Mouse (Mus musculus) limb, embryonic 15.5 days (tissue): ENCODE measurements around the gene Npas2. TPM values are rescaled to one million over a fixed set of nuclear protein-coding genes. Genes with fewer than 3 reads are reported as not detected.

Experiments used
- ATAC-seq: fragments of 200-750 bp; cut with Nextera tagmentation; 2 replicates; pipeline ENCODE4 v1.8.0; 2017; ENCODE audit warnings: low read depth, moderate TSS enrichment; ENCODE audit not compliant: insufficient number of reproducible peaks, low FRiP score, low TSS enrichment
- H3K27ac ChIP-seq: fragments of 300-500 bp; sonication (generic); 2 replicates; pipeline ENCODE4 v1.5.1; 2015; ENCODE audit warnings: moderate library complexity, mild to moderate bottlenecking, inconsistent platforms
- H3K27me3 ChIP-seq: fragments of 300-500 bp; sonication (generic); 2 replicates; pipeline ENCODE4 v1.6.1; 2015; ENCODE audit warnings: inconsistent platforms
- H3K36me3 ChIP-seq: fragments of 300-500 bp; sonication (generic); 2 replicates; pipeline ENCODE4 v1.6.1; 2015; ENCODE audit warnings: inconsistent platforms
- H3K4me1 ChIP-seq: fragments of 300-500 bp; sonication (generic); 2 replicates; pipeline ENCODE4 v1.6.1; 2015; ENCODE audit warnings: inconsistent platforms
- H3K4me2 ChIP-seq: fragments of 300-500 bp; sonication (generic); 2 replicates; pipeline ENCODE4 v1.6.1; 2015; ENCODE audit warnings: mild to moderate bottlenecking, inconsistent platforms
- H3K4me3 ChIP-seq: fragments of 300-500 bp; sonication (generic); 2 replicates; pipeline ENCODE4 v1.5.1; 2015; ENCODE audit warnings: mild to moderate bottlenecking, inconsistent platforms
- H3K9ac ChIP-seq: fragments of 300-500 bp; sonication (generic); 2 replicates; pipeline ENCODE4 v1.6.1; 2015; ENCODE audit warnings: inconsistent platforms
- H3K9me3 ChIP-seq: fragments of 300-500 bp; sonication (generic); 2 replicates; pipeline ENCODE4 v1.6.1; 2016; ENCODE audit warnings: inconsistent platforms
- WGBS: fragments of 180-500 bp; shearing (Covaris S2); methylation state at CpG from one replicate; pipeline ENCODE4 v1.1.7; 2015; 5-methylcytosine and 5-hydroxymethylcytosine counted together
- polyA plus RNA-seq: library from polyadenylated mRNA; unstranded; fragments of >200 nt; fragmentation: Nextera tagmentation; extraction: Ambion mirVana; gene quantifications from 2 replicates; pipeline ENCODE4 v1.2.1, GENCODE M21; 2015

Npas2 gene
- polyA plus RNA-seq, 1 experiment from 2014 or later = 2.5 TPM

DNA sequence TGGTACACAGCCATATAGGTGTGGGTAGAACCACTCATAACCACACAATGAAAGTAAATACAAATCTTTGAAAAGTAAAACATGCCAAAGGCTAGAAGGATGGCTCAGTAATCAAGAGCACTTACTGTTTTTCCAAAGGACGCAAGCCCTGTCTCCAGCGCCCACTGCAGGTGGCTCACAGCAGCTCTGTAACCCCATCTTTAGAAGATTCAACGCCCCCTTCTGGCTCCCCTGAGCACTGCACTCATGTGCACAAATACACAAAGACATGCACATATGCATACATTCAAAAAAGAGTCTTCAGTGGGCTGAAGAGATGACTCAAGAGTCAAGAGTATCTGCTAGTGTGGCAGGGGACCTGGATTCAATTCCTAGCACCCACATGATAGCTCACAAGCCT lies 36.5 kb downstream of the Npas2 start:
- WGBS = 72% methylated on average over 3 of the region's 3 CpGs
- no peak overlapping the region for H3K4me3 ChIP-seq
- no peak overlapping the region for H3K4me2 ChIP-seq
- H3K9ac ChIP-seq = no peak overlapping the region
- H3K27ac ChIP-seq = no peak overlapping the region
- no peaks in the 10 kb centered on the region for H3K9me3 ChIP-seq
- H3K4me1 ChIP-seq = no peaks in the 10 kb centered on the region
- no peak for ATAC-seq
- H3K36me3 ChIP-seq = no peaks in the 10 kb centered on the region
- no peaks in the 10 kb centered on the region for H3K27me3 ChIP-seq

GRCm38 (mm10) chr1:39234815-39235449 lies 41.4 kb downstream of the Npas2 start:
- 80% methylated on average over 11 of the region's 11 CpGs for WGBS
- H3K27me3 ChIP-seq = no peaks in the 10 kb centered on the region
- no peak overlapping the region for H3K9ac ChIP-seq
- no peak for ATAC-seq
- no peak overlapping the region for H3K4me2 ChIP-seq
- H3K9me3 ChIP-seq = no peaks in the 10 kb centered on the region
- H3K4me3 ChIP-seq = no peak overlapping the region
- no peaks in the 10 kb centered on the region for H3K36me3 ChIP-seq
- H3K27ac ChIP-seq = no peak overlapping the region
- H3K4me1 ChIP-seq = peaks cover 9% of the 10 kb centered on the region

DNA sequence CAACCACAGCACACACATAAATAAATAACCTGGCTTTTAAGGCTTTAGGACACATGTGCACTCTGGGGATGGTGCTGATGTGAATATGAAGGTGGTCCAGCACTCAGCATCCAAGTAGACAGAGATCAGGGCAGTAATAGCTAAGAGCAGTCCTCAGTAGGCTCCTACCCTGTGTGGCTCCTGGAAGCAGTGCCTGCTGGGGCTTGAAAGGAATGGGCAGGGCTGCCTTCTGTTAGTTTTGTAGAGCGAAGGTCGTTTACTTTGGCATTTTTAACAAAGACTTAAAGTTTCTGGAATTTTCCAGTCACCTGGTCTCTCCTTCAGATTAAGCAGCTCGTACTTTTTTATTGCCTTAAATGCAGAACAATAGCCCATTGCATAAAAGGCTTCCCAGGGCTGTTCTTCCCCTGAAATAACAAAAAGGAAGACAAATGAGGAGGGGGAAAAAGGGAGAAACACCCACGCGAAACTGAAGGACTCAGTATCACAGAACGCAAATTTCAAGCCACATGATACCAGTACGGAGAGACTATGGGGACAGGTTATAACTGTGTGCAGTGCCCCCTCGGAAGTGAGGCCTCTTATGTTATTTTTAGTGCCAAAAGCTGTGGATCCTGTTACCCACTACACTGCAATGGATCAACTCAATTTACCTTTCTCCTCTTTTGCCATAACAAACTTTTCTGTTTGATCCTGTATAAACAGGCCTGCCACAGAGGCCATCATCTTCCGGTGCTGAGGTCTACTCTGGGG lies 44.1 kb downstream of the Npas2 start:
- Histone ChIP-seq H3K4me1 (peaks cover 9% of the 10 kb centered on the region), H3K27me3 (no peaks in the 10 kb centered on the region), H3K4me3 (no peak overlapping the region), H3K36me3 (no peaks in the 10 kb centered on the region), H3K9me3 (no peaks in the 10 kb centered on the region), H3K27ac (no peak overlapping the region), H3K9ac (no peak overlapping the region), H3K4me2 (no peak overlapping the region)
- WGBS = 44% methylated on average over 9 of the region's 9 CpGs
- ATAC-seq = no peak

- Histone ChIP-seq H3K27me3 (no peaks in the 10 kb centered on the region), H3K27ac (no peak overlapping the region), H3K9ac (no peak overlapping the region), H3K4me2 (no peak overlapping the region), H3K9me3 (no peaks in the 10 kb centered on the region), H3K4me3 (no peak overlapping the region), H3K36me3 (no peaks in the 10 kb centered on the region), H3K4me1 (peaks cover 9% of the 10 kb centered on the region)
- ATAC-seq = no peak
- WGBS = 78% methylated on average over 6 of the region's 6 CpGs
Observed at GRCm38 (mm10) chr1:39240860-39241584, 47.5 kb downstream of the Npas2 start.

DNA sequence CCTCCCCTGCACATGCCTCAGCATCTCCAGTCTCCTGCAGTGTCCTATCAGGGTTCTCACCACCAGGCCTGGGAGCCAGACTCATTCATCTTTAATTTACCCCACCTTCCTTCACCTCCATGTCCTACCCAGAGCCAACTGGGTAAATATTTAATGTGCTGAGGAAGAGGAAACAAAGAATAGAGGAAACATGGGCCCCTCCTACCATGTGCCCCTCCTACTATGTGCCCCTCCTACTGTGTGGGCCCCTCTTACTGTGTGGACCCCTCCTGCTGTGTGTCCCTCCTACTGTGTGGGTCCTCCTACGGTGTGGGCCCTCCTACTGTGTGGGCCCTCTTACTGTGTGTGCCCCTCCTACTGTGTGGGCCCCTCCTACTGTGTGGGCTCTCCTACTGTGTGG lies 51.2 kb downstream of the Npas2 start:
- Histone ChIP-seq H3K9ac (no peak overlapping the region), H3K36me3 (no peaks in the 10 kb centered on the region), H3K27ac (no peak overlapping the region), H3K4me1 (no peaks in the 10 kb centered on the region), H3K4me2 (no peak overlapping the region), H3K9me3 (no peaks in the 10 kb centered on the region), H3K27me3 (no peaks in the 10 kb centered on the region), H3K4me3 (no peak overlapping the region)
- 42% methylated on average over 1 of the region's 1 CpGs for WGBS
- 0 out of 2 replicates have a peak, but pooled peaks have one; percentile 38 for ATAC-seq

GRCm38 (mm10) chr1:39251679-39252078 lies 58.1 kb downstream of the Npas2 start:
- Histone ChIP-seq H3K9me3 (no peaks in the 10 kb centered on the region), H3K27me3 (no peaks in the 10 kb centered on the region), H3K36me3 (no peaks in the 10 kb centered on the region), H3K4me3 (no peak overlapping the region), H3K27ac (0 out of 2 replicates have a peak overlapping the region, but pooled peaks have one; percentile 4), H3K4me1 (peaks cover 5% of the 10 kb centered on the region; the same call in 1 of the 2 replicates), H3K4me2 (no peak overlapping the region), H3K9ac (no peak overlapping the region)
- ATAC-seq = no peak
- WGBS = 24% methylated on average over 7 of the region's 7 CpGs

- Histone ChIP-seq H3K9ac (no peak overlapping the region), H3K4me1 (peaks cover 5% of the 10 kb centered on the region; the same call in 1 of the 2 replicates), H3K4me3 (no peak overlapping the region), H3K27ac (no peak overlapping the region), H3K4me2 (no peak overlapping the region), H3K27me3 (no peaks in the 10 kb centered on the region), H3K36me3 (no peaks in the 10 kb centered on the region), H3K9me3 (no peaks in the 10 kb centered on the region)
- WGBS = 82% methylated on average over 4 of the region's 4 CpGs
- ATAC-seq = no peak
Observed at GRCm38 (mm10) chr1:39253771-39254170, 60.2 kb downstream of the Npas2 start.

DNA sequence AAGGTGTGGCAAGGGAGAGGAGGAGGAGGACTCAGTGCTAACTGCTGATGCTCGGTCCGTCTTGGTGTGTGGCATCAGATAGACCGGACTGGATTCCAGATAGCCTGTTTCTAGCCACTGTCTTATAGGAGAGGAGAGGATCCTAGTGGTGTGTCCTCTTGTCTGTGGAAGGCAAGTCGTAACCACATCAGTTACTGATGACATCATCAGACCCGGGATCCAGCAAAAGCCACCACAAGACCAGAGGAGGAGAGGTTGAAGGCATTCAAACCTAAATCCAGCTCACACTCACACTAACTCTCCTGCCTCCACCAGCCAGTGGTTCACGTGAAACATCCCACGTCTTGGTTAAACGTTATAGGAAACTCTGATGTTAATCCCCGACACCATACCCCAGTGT lies 62.5 kb downstream of the Npas2 start:
- ATAC-seq = no peak
- H3K9ac ChIP-seq = no peak overlapping the region

GRCm38 (mm10) chr1:39256513-39257330 lies 63.2 kb downstream of the Npas2 start:
- Histone ChIP-seq H3K27ac (no peak overlapping the region), H3K27me3 (no peaks in the 10 kb centered on the region), H3K9ac (no peak overlapping the region), H3K9me3 (no peaks in the 10 kb centered on the region), H3K4me1 (peaks cover 5% of the 10 kb centered on the region; the same call in 1 of the 2 replicates), H3K4me3 (no peak overlapping the region), H3K36me3 (no peaks in the 10 kb centered on the region), H3K4me2 (no peak overlapping the region)
- no peak for ATAC-seq
- WGBS = 78% methylated on average over 8 of the region's 8 CpGs

More for the DNA sequence above, 62.5 kb downstream of the Npas2 start:
- Histone ChIP-seq H3K27me3 (no peaks in the 10 kb centered on the region), H3K27ac (no peak overlapping the region), H3K4me3 (no peak overlapping the region), H3K4me2 (no peak overlapping the region), H3K36me3 (no peaks in the 10 kb centered on the region), H3K4me1 (peaks cover 7% of the 10 kb centered on the region; the same call in 1 of the 2 replicates), H3K9me3 (no peaks in the 10 kb centered on the region)
- 84% methylated on average over 9 of the region's 9 CpGs for WGBS

- no peak for ATAC-seq
- Histone ChIP-seq H3K4me1 (peaks cover 2% of the 10 kb centered on the region; the same call in 1 of the 2 replicates), H3K36me3 (no peaks in the 10 kb centered on the region), H3K27ac (no peak overlapping the region), H3K9me3 (no peaks in the 10 kb centered on the region), H3K4me2 (no peak overlapping the region), H3K9ac (no peak overlapping the region), H3K4me3 (no peak overlapping the region), H3K27me3 (no peaks in the 10 kb centered on the region)
- WGBS = 54% methylated on average over 3 of the region's 3 CpGs
Observed at GRCm38 (mm10) chr1:39257331-39257594, 63.7 kb downstream of the Npas2 start.

GRCm38 (mm10) chr1:39259668-39260067 lies 66.1 kb downstream of the Npas2 start:
- no peaks in the 10 kb centered on the region for H3K27me3 ChIP-seq
- no peaks in the 10 kb centered on the region for H3K9me3 ChIP-seq
- no peak for ATAC-seq
- WGBS = 20% methylated on average over 3 of the region's 3 CpGs
- no peak overlapping the region for H3K4me2 ChIP-seq
- peaks cover 2% of the 10 kb centered on the region; the same call in 1 of the 2 replicates for H3K4me1 ChIP-seq
- no peak overlapping the region for H3K9ac ChIP-seq
- H3K27ac ChIP-seq = no peak overlapping the region
- no peaks in the 10 kb centered on the region for H3K36me3 ChIP-seq
- H3K4me3 ChIP-seq = no peak overlapping the region
